In the genomic region with DNA sequence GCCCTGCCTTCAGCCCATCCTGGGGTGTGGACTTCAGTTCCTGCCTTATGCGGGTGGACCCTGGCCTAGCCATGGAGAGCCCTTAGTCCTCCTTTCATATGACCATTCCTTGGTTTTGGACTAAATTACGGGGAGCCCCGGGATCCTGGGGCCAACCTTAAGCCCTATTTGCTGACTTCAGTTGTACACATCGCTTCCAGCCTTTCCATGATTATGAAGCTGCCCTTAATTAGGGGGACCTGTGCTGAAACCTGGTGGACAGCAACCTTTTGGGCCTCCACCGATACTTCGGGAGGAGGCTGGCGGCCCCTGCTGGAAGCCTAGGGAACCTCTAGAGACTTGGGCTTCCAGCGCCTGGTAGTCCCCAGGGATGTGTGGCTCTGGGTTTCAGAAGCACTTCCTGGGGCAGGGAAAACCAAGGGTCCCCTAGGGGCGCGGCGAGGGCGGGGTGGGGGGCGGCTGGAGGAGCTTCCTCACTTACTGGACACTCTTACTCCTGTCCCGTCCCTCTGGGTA, we compare ENCODE assay signal across 7 mouse cellular contexts. TPM values are rescaled to one million over a fixed set of nuclear protein-coding genes. Genes with fewer than 3 reads are reported as not detected.
A peak's percentile ranks its signal among the peaks of the same experiment; 100 is the strongest.
DNase-seq lines count a peak whose midpoint lies in the region; ATAC-seq and TF ChIP-seq lines count a peak whose summit lies in the region.

No protein-coding gene starts in this region.

- no peak for TF ChIP-seq EP300 in ES-Bruce4 (IDR thresholded peaks at IDR 0.05; ENCODE audit: insufficient read depth, low read depth, low read length)

- 2% methylated on average over 14 of the region's 14 CpGs for WGBS in heart, embryonic 16.5 days

- H3K9me3 ChIP-seq in ES-Bruce4 (replicated peaks; ENCODE audit: control insufficient read depth, insufficient read depth, low read length, poor library complexity, severe bottlenecking) = no peaks in the 10 kb centered on the region
- H3K9me3 ChIP-seq in heart, embryonic 16.5 days (replicated peaks; ENCODE audit: control insufficient read depth, low read length) = no peaks in the 10 kb centered on the region

- H3K4me1 ChIP-seq in ES-Bruce4 (ENCODE audit: control insufficient read depth, insufficient read depth, low read length) = peaks cover 2% of the 10 kb centered on the region
- 0 out of 2 replicates have a peak, but pooled peaks cover 4% of the 10 kb centered on the region for H3K4me1 ChIP-seq in heart, embryonic 16.5 days (ENCODE audit: control insufficient read depth, insufficient read depth, low read length)

- TF ChIP-seq POLR2A in ES-Bruce4 (IDR thresholded peaks at IDR 0.05; ENCODE audit: insufficient read depth, low read length) = no peak

- H3K27me3 ChIP-seq in ES-Bruce4 (ENCODE audit: control insufficient read depth, insufficient read depth, low read length, poor library complexity, severe bottlenecking) = peaks cover 8% of the 10 kb centered on the region
- peaks cover 57% of the 10 kb centered on the region for H3K27me3 ChIP-seq in heart, embryonic 16.5 days (ENCODE audit: control insufficient read depth, insufficient read depth, low read length)

- peak; percentile 77 for TF ChIP-seq CTCF in ES-Bruce4 (IDR thresholded peaks at IDR 0.05; ENCODE audit: low read depth, low read length)

- ATAC-seq in heart, embryonic 16.5 days (replicated peaks; ENCODE audit: extremely low read depth, insufficient read depth, low FRiP score) = peak; percentile 46; the same call in 1 of the 2 replicates

- DNase-seq in 3T3-L1 (ENCODE audit: low read depth, low spot score) = peak; percentile 68
- DNase-seq in cerebellum, postnatal 14 days = peak; percentile 41 to 68
- peak; percentile 41 to 83 for DNase-seq in kidney, postnatal 36 days
- peak; percentile 76 for DNase-seq in lung, postnatal 10 days
- DNase-seq in right cerebral cortex, postnatal 4 days = peak; percentile 68

- H3K27ac ChIP-seq in ES-Bruce4 (ENCODE audit: insufficient read depth, low read length) = no peak overlapping the region
- no peak overlapping the region for H3K27ac ChIP-seq in heart, embryonic 16.5 days (ENCODE audit: low read length)

- no peak overlapping the region for H3K4me2 ChIP-seq in heart, embryonic 16.5 days (ENCODE audit: low read depth, low read length)

- no peak overlapping the region for H3K9ac ChIP-seq in ES-Bruce4 (ENCODE audit: low read depth, poor library complexity, severe bottlenecking)
- no peak overlapping the region for H3K9ac ChIP-seq in heart, embryonic 16.5 days (ENCODE audit: low read length)

- H3K4me3 ChIP-seq in ES-Bruce4 (ENCODE audit: low read depth, low read length) = peak overlapping the region; percentile 40; the same call in 1 of the 2 replicates
- H3K4me3 ChIP-seq in heart, embryonic 16.5 days (ENCODE audit: low read length) = no peak overlapping the region

- no peaks in the 10 kb centered on the region for H3K36me3 ChIP-seq in ES-Bruce4 (ENCODE audit: control insufficient read depth, insufficient read depth, low read length, poor library complexity, severe bottlenecking)
- H3K36me3 ChIP-seq in heart, embryonic 16.5 days (ENCODE audit: control insufficient read depth, insufficient read depth) = no peaks in the 10 kb centered on the region

RNA-seq across cellular contexts. Expression of gene Cpxm1, which starts 34.8 kb away (rescaled TPM):
- 8.1 and 10.9 TPM in 2 replicates for polyA plus RNA-seq in ES-Bruce4 (2011; ENCODE audit: insufficient read depth, insufficient read length, low read depth, missing spikeins)
- polyA plus RNA-seq in heart, embryonic 16.5 days (2015; fragmentation: Nextera tagmentation; extraction: Ambion mirVana) = 27.2 and 29.4 TPM in 2 replicates

RNA-seq across cellular contexts. Expression of gene Gm28372, which starts 42.5 kb away (rescaled TPM):
- polyA plus RNA-seq in ES-Bruce4 (2011; ENCODE audit: insufficient read depth, insufficient read length, low read depth, missing spikeins) = not detected in 2 replicates
- polyA plus RNA-seq in heart, embryonic 16.5 days (2015; fragmentation: Nextera tagmentation; extraction: Ambion mirVana) = not detected in 2 replicates

RNA-seq across cellular contexts. Expression of gene 1700020A23Rik, which starts 42.5 kb away (rescaled TPM):
- polyA plus RNA-seq in ES-Bruce4 (2011; ENCODE audit: insufficient read depth, insufficient read length, low read depth, missing spikeins) = not detected in 2 replicates
- not detected in 2 replicates for polyA plus RNA-seq in heart, embryonic 16.5 days (2015; fragmentation: Nextera tagmentation; extraction: Ambion mirVana)

RNA-seq across cellular contexts. Expression of gene Tmem239, which starts 43.7 kb away (rescaled TPM):
- not detected in 2 replicates for polyA plus RNA-seq in ES-Bruce4 (2011; ENCODE audit: insufficient read depth, insufficient read length, low read depth, missing spikeins)
- 0.11 TPM in 1 of 2 replicates, not detected in the other for polyA plus RNA-seq in heart, embryonic 16.5 days (2015; fragmentation: Nextera tagmentation; extraction: Ambion mirVana)
